Mouse (Mus musculus) kidney, adult 2 months (tissue): Measurements from ENCODE around the gene Myh6.

Experiments
- CTCF ChIP-seq: fragments of 200-500 bp; conservative IDR thresholded peaks from 2 replicates; pipeline ENCODE4 v1.5.1; 2011; ENCODE audit warnings: low read depth, mild to moderate bottlenecking, control low read depth, low read length, moderate library complexity, mixed read lengths; ENCODE audit not compliant: insufficient read depth, insufficient read length
- POLR2A ChIP-seq: fragments of 200-500 bp; IDR thresholded peaks from one replicate; pipeline ENCODE4 v1.6.1; 2011; ENCODE audit warnings: low read depth, low read length, control low read depth

DNA sequence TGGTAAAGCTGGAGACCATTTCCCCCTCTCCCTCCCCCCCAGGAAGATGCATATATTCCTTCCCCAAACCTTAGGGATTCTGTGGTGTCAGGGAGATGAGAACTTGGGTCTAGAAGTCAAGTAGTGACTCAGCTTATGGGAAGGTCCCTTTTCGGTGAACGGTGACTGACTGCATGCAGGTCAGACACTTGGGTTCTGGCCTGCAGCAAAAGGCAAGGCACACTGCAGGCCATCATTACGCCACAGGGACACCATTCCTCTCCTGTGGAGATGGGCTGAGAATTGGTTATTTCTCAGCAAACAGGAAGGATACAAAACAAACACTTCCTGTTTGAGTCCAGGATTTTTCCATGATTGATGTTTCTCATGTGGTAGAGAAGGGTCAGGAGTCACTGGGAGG is 7.5 kb downstream of the Myh6 start:
- TF ChIP-seq CTCF = no peak
- TF ChIP-seq POLR2A = no peak
